10 mouse cellular contexts compared by ENCODE assay signal in genomic region chr1:158343243-158343714, GRCm38 (mm10). TPM values are rescaled to one million over a fixed set of nuclear protein-coding genes. Genes with fewer than 3 reads are reported as not detected.
DNase-seq lines count a peak whose midpoint lies in the region; ATAC-seq and TF ChIP-seq lines count a peak whose summit lies in the region.
"Had no signal": no experiment of that assay in that cellular context is flagged by ENCODE, and none has a peak within 500 bp of the region (broad histone marks: within the 10 kb centered on the region; RNA-seq: fewer than 3 reads in every experiment).

No protein-coding gene starts in this region.

- H3K27ac ChIP-seq in lung, embryonic 14.5 days (ENCODE audit: low read depth) = no peak overlapping the region
- H3K27ac ChIP-seq in hindbrain, postnatal 0 days = no peak overlapping the region
- no peak overlapping the region for H3K27ac ChIP-seq in stomach, postnatal 0 days (replicated peaks)

- H3K9ac ChIP-seq in lung, embryonic 14.5 days = no peak overlapping the region
- no peak overlapping the region for H3K9ac ChIP-seq in hindbrain, postnatal 0 days (replicated peaks; ENCODE audit: low read length)
- no peak overlapping the region for H3K9ac ChIP-seq in stomach, postnatal 0 days (ENCODE audit: low read length)

- H3K27me3 ChIP-seq in lung, embryonic 14.5 days (ENCODE audit: insufficient read depth, low read length) = no peaks in the 10 kb centered on the region
- H3K27me3 ChIP-seq in hindbrain, postnatal 0 days (ENCODE audit: insufficient read depth, low read length) = no peaks in the 10 kb centered on the region
- no peaks in the 10 kb centered on the region for H3K27me3 ChIP-seq in stomach, postnatal 0 days (ENCODE audit: control insufficient read depth, insufficient read depth, low read length)
- H3K27me3 ChIP-seq: megakaryocyte, embryonic 14.5 days had no signal

- ATAC-seq in cerebellum, adult (ENCODE audit: insufficient number of reproducible peaks, low FRiP score, low TSS enrichment) = no peak
- ATAC-seq in lung, embryonic 14.5 days (ENCODE audit: insufficient read depth) = no peak
- peak; percentile 84 for ATAC-seq in hindbrain, postnatal 0 days
- ATAC-seq in stomach, postnatal 0 days (ENCODE audit: low FRiP score, low TSS enrichment) = no peak

- 47% methylated on average over 6 of the region's 6 CpGs for WGBS in lung, embryonic 14.5 days
- 28% methylated on average over 6 of the region's 6 CpGs for WGBS in hindbrain, postnatal 0 days
- 54% methylated on average over 6 of the region's 6 CpGs for WGBS in stomach, postnatal 0 days

- no peaks in the 10 kb centered on the region for H3K36me3 ChIP-seq in lung, embryonic 14.5 days (ENCODE audit: insufficient read depth)
- H3K36me3 ChIP-seq in hindbrain, postnatal 0 days (ENCODE audit: insufficient read depth, low read length) = no peaks in the 10 kb centered on the region
- H3K36me3 ChIP-seq in stomach, postnatal 0 days (ENCODE audit: control insufficient read depth, insufficient read depth, low read length) = no peaks in the 10 kb centered on the region

- H3K4me1 ChIP-seq in lung, embryonic 14.5 days (ENCODE audit: insufficient read depth) = no peaks in the 10 kb centered on the region
- peaks cover 4% of the 10 kb centered on the region; the same call in 1 of the 2 replicates for H3K4me1 ChIP-seq in hindbrain, postnatal 0 days (ENCODE audit: insufficient read depth, low read length)
- no peaks in the 10 kb centered on the region for H3K4me1 ChIP-seq in stomach, postnatal 0 days (replicated peaks; ENCODE audit: control insufficient read depth, insufficient read depth)
- H3K4me1 ChIP-seq: megakaryocyte, embryonic 14.5 days had no signal

- H3K4me3 ChIP-seq in lung, embryonic 14.5 days (ENCODE audit: low read depth, low read length) = no peak overlapping the region
- no peak overlapping the region for H3K4me3 ChIP-seq in hindbrain, postnatal 0 days (ENCODE audit: low read length)
- no peak overlapping the region for H3K4me3 ChIP-seq in stomach, postnatal 0 days (ENCODE audit: low read depth, low read length)
- H3K4me3 ChIP-seq: megakaryocyte, embryonic 14.5 days had no signal

- no peaks in the 10 kb centered on the region for H3K9me3 ChIP-seq in lung, embryonic 14.5 days (ENCODE audit: low read depth, low read length)
- H3K9me3 ChIP-seq in hindbrain, postnatal 0 days (ENCODE audit: low read length) = no peaks in the 10 kb centered on the region
- no peaks in the 10 kb centered on the region for H3K9me3 ChIP-seq in stomach, postnatal 0 days (ENCODE audit: control insufficient read depth, low read length)

- peak; percentile 50 for TF ChIP-seq CTCF in lung, embryonic 14.5 days (IDR thresholded peaks at IDR 0.05; ENCODE audit: low read depth)
- peak; percentile 62 for TF ChIP-seq CTCF in hindbrain, postnatal 0 days (IDR thresholded peaks at IDR 0.05; ENCODE audit: low read depth)
- TF ChIP-seq CTCF in stomach, postnatal 0 days (IDR thresholded peaks at IDR 0.05; ENCODE audit: low read depth) = peak; percentile 50

- DNase-seq in cerebellum, postnatal 10 days = peak; percentile 70 to 77
- DNase-seq in lung, embryonic 14.5 days = peak; percentile 56
- no peak for DNase-seq in lung, postnatal 14 days
- DNase-seq in hindbrain, postnatal 0 days (ENCODE audit: low spot score) = peak; percentile 65
- no peak for DNase-seq in stomach, postnatal 0 days (ENCODE audit: low spot score)
- DNase-seq in testis, postnatal 10 days (ENCODE audit: low spot score) = no peak
- no peak for DNase-seq in spleen, postnatal 14 days (ENCODE audit: low spot score in 2 of 2)
- DNase-seq: right cerebral cortex, postnatal 25 days had no signal

- TF ChIP-seq EP300 in stomach, postnatal 0 days (optimal IDR thresholded peaks at IDR 0.05) = no peak

- H3K4me2 ChIP-seq in lung, embryonic 14.5 days = no peak overlapping the region
- H3K4me2 ChIP-seq in hindbrain, postnatal 0 days (ENCODE audit: low read depth, low read length) = no peak overlapping the region
- H3K4me2 ChIP-seq in stomach, postnatal 0 days (replicated peaks; ENCODE audit: low read depth) = no peak overlapping the region

RNA-seq across cellular contexts. Expression of gene Brinp2, which starts 12.8 kb away (rescaled TPM):
- 0.24 and 0.34 TPM in 2 replicates for polyA plus RNA-seq in lung, embryonic 14.5 days (2014; fragmentation: Nextera tagmentation; extraction: Ambion mirVana)
- total RNA-seq in hindbrain, postnatal 0 days (2014; rRNA removed) = 47.6 and 48.4 TPM in 2 replicates
- polyA plus RNA-seq in hindbrain, postnatal 0 days (2015; fragmentation: Nextera tagmentation; extraction: Ambion mirVana) = 31.8 and 33.7 TPM in 2 replicates
- polyA plus RNA-seq in stomach, postnatal 0 days (2015; fragmentation: Nextera tagmentation; extraction: Ambion mirVana) = 0.96 and 0.99 TPM in 2 replicates

RNA-seq across cellular contexts. Expression of gene Astn1, which starts 18.8 kb away (rescaled TPM):
- 0.36 and 0.89 TPM in 2 replicates for polyA plus RNA-seq in lung, embryonic 14.5 days (2014; fragmentation: Nextera tagmentation; extraction: Ambion mirVana)
- 137 and 163 TPM in 2 replicates for total RNA-seq in hindbrain, postnatal 0 days (2014; rRNA removed)
- 29.4 and 31.0 TPM in 2 replicates for polyA plus RNA-seq in hindbrain, postnatal 0 days (2015; fragmentation: Nextera tagmentation; extraction: Ambion mirVana)
- polyA plus RNA-seq in stomach, postnatal 0 days (2015; fragmentation: Nextera tagmentation; extraction: Ambion mirVana) = 0.47 and 0.57 TPM in 2 replicates

Comparison
In these comparisons a context has a peak if more than half of its experiments do, and no peak if none do; other contexts are left out.
1. DNase-seq: peak in cerebellum, postnatal 10 days (2 of 2), lung, embryonic 14.5 days (single experiment) and hindbrain, postnatal 0 days (single experiment); none in lung, postnatal 14 days (single experiment), stomach, postnatal 0 days (single experiment), testis, postnatal 10 days (single experiment) and spleen, postnatal 14 days (0 of 2).
2. RNA of gene Brinp2, which starts 12.8 kb away (polyA plus RNA-seq): 31.8 to 33.7 TPM in hindbrain, postnatal 0 days; 0.96 to 0.99 TPM in stomach, postnatal 0 days and 0.24 to 0.34 TPM in lung, embryonic 14.5 days; every median in the first group is over 10 times any median in the second.
3. RNA of gene Astn1, which starts 18.8 kb away (polyA plus RNA-seq): 29.4 to 31.0 TPM in hindbrain, postnatal 0 days; 0.47 to 0.57 TPM in stomach, postnatal 0 days and 0.36 to 0.89 TPM in lung, embryonic 14.5 days; every median in the first group is over 10 times any median in the second.
4. Peak in every context shown above with its lines, with median percentiles within 50 percentile points of each other: CTCF ChIP-seq.